9 mouse cellular contexts compared by ENCODE assay signal in the genomic region with DNA sequence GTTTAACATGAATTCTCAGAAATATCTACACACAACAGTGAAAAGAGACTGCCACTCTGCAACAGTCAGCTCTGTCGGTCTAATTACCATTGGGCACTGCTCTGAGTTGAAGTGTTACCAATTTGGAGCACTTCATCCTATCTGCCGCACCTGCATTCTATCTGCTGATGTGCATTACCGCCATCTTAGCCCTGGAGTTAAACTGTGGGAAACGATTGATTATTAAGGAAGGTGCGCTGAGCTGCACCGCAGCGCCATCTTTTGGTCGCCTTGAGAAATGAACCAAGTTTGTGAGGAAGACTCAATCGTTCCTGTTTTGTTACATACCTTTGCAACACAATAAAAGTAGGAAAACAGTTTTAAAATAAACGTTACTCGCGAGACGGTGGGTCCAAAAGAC.
DNase-seq lines count a peak whose midpoint lies in the region; ATAC-seq lines count a peak whose summit lies in the region.
"Had no signal": no experiment of that assay in that cellular context is flagged by ENCODE, and none has a peak within 500 bp of the region (broad histone marks: within the 10 kb centered on the region; RNA-seq: fewer than 3 reads in every experiment).

No protein-coding gene starts in this region.

- peak; percentile 88 for ATAC-seq in forebrain, embryonic 13.5 days
- peak; percentile 82; the same call in 1 of the 2 replicates for ATAC-seq in midbrain, embryonic 16.5 days
- ATAC-seq in monocyte, adult 5-6 weeks (replicated peaks; ENCODE audit: insufficient number of reproducible peaks, low FRiP score, low TSS enrichment, poor library complexity, severe bottlenecking): no peak

- no peak overlapping the region for H3K9ac ChIP-seq in forebrain, embryonic 13.5 days
- no peak overlapping the region for H3K9ac ChIP-seq in midbrain, embryonic 16.5 days (ENCODE audit: low read depth, low read length)

- no peaks in the 10 kb centered on the region for H3K9me3 ChIP-seq in forebrain, embryonic 13.5 days (replicated peaks)
- no peaks in the 10 kb centered on the region for H3K9me3 ChIP-seq in midbrain, embryonic 16.5 days (replicated peaks; ENCODE audit: control insufficient read depth, low read length, poor library complexity, severe bottlenecking)
- H3K9me3 ChIP-seq: megakaryocyte, embryonic 14.5 days had no signal

- H3K36me3 ChIP-seq in forebrain, embryonic 13.5 days (ENCODE audit: poor library complexity, severe bottlenecking): no peaks in the 10 kb centered on the region
- H3K36me3 ChIP-seq in midbrain, embryonic 16.5 days (ENCODE audit: control insufficient read depth, insufficient read depth, low read length): no peaks in the 10 kb centered on the region

- peak; percentile 7 for DNase-seq in kidney, adult 9 months
- no peak for DNase-seq in kidney, postnatal 14 days
- peak; percentile 22 for DNase-seq in adrenal gland, postnatal 25 days
- peak; percentile 20 for DNase-seq in layer of hippocampus, adult 9-10 months (ENCODE audit: low spot score)
- DNase-seq in B cell, adult 2 months: no peak

- H3K27ac ChIP-seq in forebrain, embryonic 13.5 days: no peak overlapping the region
- H3K27ac ChIP-seq in midbrain, embryonic 16.5 days (ENCODE audit: low read length): no peak overlapping the region

- no peaks in the 10 kb centered on the region for H3K27me3 ChIP-seq in forebrain, embryonic 13.5 days
- no peaks in the 10 kb centered on the region for H3K27me3 ChIP-seq in midbrain, embryonic 16.5 days (ENCODE audit: control insufficient read depth, insufficient read depth, low read depth, low read length)
- H3K27me3 ChIP-seq: megakaryocyte, embryonic 14.5 days had no signal

- H3K4me1 ChIP-seq in forebrain, embryonic 13.5 days: no peaks in the 10 kb centered on the region
- H3K4me1 ChIP-seq in midbrain, embryonic 16.5 days (ENCODE audit: control insufficient read depth, insufficient read depth, low read length): no peaks in the 10 kb centered on the region
- H3K4me1 ChIP-seq: megakaryocyte, embryonic 14.5 days had no signal

- no peak overlapping the region for H3K4me2 ChIP-seq in forebrain, embryonic 13.5 days
- H3K4me2 ChIP-seq in midbrain, embryonic 16.5 days (ENCODE audit: low read length): peak overlapping the region; percentile 29; the same call in 1 of the 2 replicates

- no peak overlapping the region for H3K4me3 ChIP-seq in forebrain, embryonic 13.5 days
- H3K4me3 ChIP-seq in midbrain, embryonic 16.5 days (ENCODE audit: low read depth, low read length): no peak overlapping the region
- H3K4me3 ChIP-seq: megakaryocyte, embryonic 14.5 days had no signal

- WGBS in forebrain, embryonic 13.5 days: 4% methylated on average over 13 of the region's 13 CpGs
- WGBS in midbrain, embryonic 16.5 days: 5% methylated on average over 13 of the region's 13 CpGs

Comparison
In these comparisons a context has a peak if more than half of its experiments do, and no peak if none do; other contexts are left out.
1. DNase-seq: peak in kidney, adult 9 months (single experiment), adrenal gland, postnatal 25 days (single experiment) and layer of hippocampus, adult 9-10 months (single experiment); none in kidney, postnatal 14 days (single experiment) and B cell, adult 2 months (0 of 2).